Mouse (Mus musculus): ENCODE data around the gene Rprd1b.

Rprd1b gene

GRCm38 (mm10) chr2:158146971-158147370 lies 118.7 kb downstream of the Rprd1b start:
- no peak for DNase-seq (ENCODE audit: low read depth)

- DNase-seq (ENCODE audit: low read depth) = no peak
These were observed 122.8 kb downstream of the Rprd1b start for GRCm38 (mm10) chr2:158151077-158151476.

GRCm38 (mm10) chr2:158152685-158153309 lies 124.5 kb downstream of the Rprd1b start:
- DNase-seq (ENCODE audit: low read depth) = no peak

GRCm38 (mm10) chr2:158153728-158154343 lies 125.5 kb downstream of the Rprd1b start:
- DNase-seq (ENCODE audit: low read depth) = no peak

GRCm38 (mm10) chr2:158154641-158155040 lies 126.3 kb downstream of the Rprd1b start:
- no peak for DNase-seq (ENCODE audit: low read depth)

- DNase-seq (ENCODE audit: low read depth) = no peak
These were observed 126.8 kb downstream of the Rprd1b start for GRCm38 (mm10) chr2:158155101-158155500.

GRCm38 (mm10) chr2:158155615-158156014 lies 127.3 kb downstream of the Rprd1b start:
- DNase-seq (ENCODE audit: low read depth) = no peak

GRCm38 (mm10) chr2:158156487-158156886 lies 128.2 kb downstream of the Rprd1b start:
- DNase-seq (ENCODE audit: low read depth) = no peak

- no peak for DNase-seq (ENCODE audit: low read depth)
These were observed 129.4 kb downstream of the Rprd1b start for GRCm38 (mm10) chr2:158157654-158158053.

GRCm38 (mm10) chr2:158159376-158160235 lies 131.3 kb downstream of the Rprd1b start:
- DNase-seq (ENCODE audit: low read depth) = no peak

- DNase-seq (ENCODE audit: low read depth) = no peak
These were observed 133.5 kb downstream of the Rprd1b start for GRCm38 (mm10) chr2:158161761-158162160.

GRCm38 (mm10) chr2:158163034-158163433 lies 134.7 kb downstream of the Rprd1b start:
- DNase-seq (ENCODE audit: low read depth) = no peak

- DNase-seq (ENCODE audit: low read depth) = no peak
These were observed 137.5 kb downstream of the Rprd1b start for GRCm38 (mm10) chr2:158165776-158166175.

- no peak for DNase-seq (ENCODE audit: low read depth)
These were observed 138.3 kb downstream of the Rprd1b start for GRCm38 (mm10) chr2:158166628-158167027.

GRCm38 (mm10) chr2:158167496-158168205 lies 139.4 kb downstream of the Rprd1b start:
- no peak for DNase-seq (ENCODE audit: low read depth)

- no peak for DNase-seq (ENCODE audit: low read depth)
These were observed 140.5 kb downstream of the Rprd1b start for GRCm38 (mm10) chr2:158168741-158169211.

GRCm38 (mm10) chr2:158169351-158169750 lies 141.1 kb downstream of the Rprd1b start:
- no peak for DNase-seq (ENCODE audit: low read depth)

- DNase-seq (ENCODE audit: low read depth) = no peak
These were observed 141.5 kb downstream of the Rprd1b start for GRCm38 (mm10) chr2:158169771-158170170.

- DNase-seq (ENCODE audit: low read depth) = no peak
These were observed 142.1 kb downstream of the Rprd1b start for GRCm38 (mm10) chr2:158170394-158170793.

- no peak for DNase-seq (ENCODE audit: low read depth)
These were observed 146.1 kb downstream of the Rprd1b start for GRCm38 (mm10) chr2:158174438-158174837.

GRCm38 (mm10) chr2:158174958-158175357 lies 146.7 kb downstream of the Rprd1b start:
- DNase-seq (ENCODE audit: low read depth) = no peak

- DNase-seq (ENCODE audit: low read depth) = peak; percentile 53
These were observed 147.1 kb downstream of the Rprd1b start for GRCm38 (mm10) chr2:158175433-158175832.
